Mouse (Mus musculus): ENCODE measurements around the gene Lyrm4.

DNA sequence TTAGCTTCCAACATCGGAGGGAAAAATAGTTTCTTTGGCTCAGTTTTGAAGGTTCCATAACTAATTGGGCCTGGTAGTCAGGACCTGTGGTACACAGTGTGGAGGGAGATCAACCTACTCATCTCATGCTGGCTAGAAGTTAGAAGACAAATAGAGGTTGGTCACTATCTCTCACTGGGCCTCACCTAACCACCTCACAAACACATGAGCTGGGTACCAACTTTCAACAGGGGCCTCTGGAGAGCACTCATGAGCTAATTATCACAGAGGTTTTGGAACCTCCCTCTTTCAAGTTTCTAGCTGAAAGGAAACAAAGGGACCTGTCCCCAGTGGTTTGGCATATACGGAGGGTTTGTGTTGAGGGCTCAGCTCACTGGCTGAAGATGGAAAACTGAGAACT is 59.8 kb downstream of the Lyrm4 start:
- peak in 1 of 2 experiments; percentile 40; a peak in 2 of 4 replicates for TF ChIP-seq CTCF (conservative IDR thresholded peaks at IDR 0.05 in 1 of 2, IDR thresholded peaks at IDR 0.05 in 1 of 2; ENCODE audit: low read depth in 2 of 2, low read length in 2 of 2)
- no peak for TF ChIP-seq EP300 (IDR thresholded peaks at IDR 0.05; ENCODE audit: low read length)
- no peak for TF ChIP-seq POLR2A (IDR thresholded peaks at IDR 0.05; ENCODE audit: low read depth, low read length)
- peak; percentile 39 for TF ChIP-seq RAD21 (IDR thresholded peaks at IDR 0.05; ENCODE audit: low read depth, low read length)
- TF ChIP-seq MAZ (IDR thresholded peaks at IDR 0.05; ENCODE audit: low read depth, low read length): no peak
- TF ChIP-seq RCOR1 (conservative IDR thresholded peaks at IDR 0.05; ENCODE audit: low read depth, low read length): no peak
